Mouse (Mus musculus) C2C12 (cell line): Measurements from ENCODE around the gene Foxf2.

ENCODE experiments used
- CEBPB ChIP-seq: IDR thresholded peaks from one replicate; pipeline ENCODE4 v1.6.1; 2011; ENCODE audit warnings: low read depth, mild to moderate bottlenecking, control low read depth, moderate library complexity
- CTCF ChIP-seq: IDR thresholded peaks from one replicate; pipeline ENCODE4 v1.5.1; 2011; ENCODE audit not compliant: control insufficient read depth, insufficient read depth, insufficient read length
- MAX ChIP-seq: IDR thresholded peaks from one replicate; pipeline ENCODE4 v1.6.1; 2011; ENCODE audit warnings: mild to moderate bottlenecking, control low read depth
- MYOD1 ChIP-seq: IDR thresholded peaks from one replicate; pipeline ENCODE4 v1.6.1; 2011; ENCODE audit warnings: low read depth; ENCODE audit not compliant: control insufficient read depth, insufficient read length
- USF1 ChIP-seq: IDR thresholded peaks from one replicate; pipeline ENCODE4 v1.6.1; 2011; ENCODE audit warnings: low read depth, mild to moderate bottlenecking, control low read depth, moderate library complexity

DNA sequence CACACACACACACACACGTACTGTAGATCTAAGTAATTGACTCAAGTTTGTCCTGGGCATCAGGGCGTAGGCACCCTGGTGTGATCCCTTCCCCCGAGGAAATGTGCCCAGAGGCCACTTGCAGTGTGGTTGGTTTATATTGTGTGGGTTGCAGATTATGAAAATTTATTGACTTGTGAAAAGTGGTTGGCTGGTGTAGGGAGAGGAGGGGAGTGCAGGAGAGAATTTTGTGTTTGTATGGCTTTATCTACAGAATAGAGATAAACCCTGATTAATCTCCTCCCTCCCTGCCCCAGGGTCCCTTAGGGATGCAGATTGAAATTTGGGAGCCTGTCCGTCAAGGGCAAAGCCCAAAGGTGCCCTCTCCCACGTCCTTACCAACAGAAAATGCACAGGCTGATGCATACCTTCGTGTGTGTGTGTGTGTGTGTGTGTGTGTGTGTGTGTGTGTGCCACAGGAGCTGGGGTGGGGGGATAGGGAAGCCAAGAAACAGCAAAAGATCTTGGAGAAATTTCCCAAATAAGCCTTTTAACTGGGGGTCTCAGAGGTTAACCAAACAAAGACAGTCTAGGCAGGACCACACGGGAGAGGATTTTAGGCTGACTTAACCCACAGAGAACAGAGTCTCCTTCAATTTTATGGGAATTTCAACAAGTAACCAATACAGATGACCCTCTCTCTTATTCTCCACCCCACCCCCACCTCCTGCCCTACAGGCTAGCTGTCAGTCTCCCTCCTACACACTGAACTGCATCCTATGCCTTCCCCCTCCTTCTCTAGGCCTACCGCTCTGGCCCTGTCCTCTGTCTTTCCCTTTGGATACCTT, 2.5 kb downstream of the Foxf2 start:
- TF ChIP-seq CTCF (no peak), CEBPB (no peak), MAX (no peak), USF1 (no peak), MYOD1 (no peak)
